Comparison of ENCODE assay signal across 10 mouse cellular contexts in genomic region chr4:149877202-149877601, GRCm38 (mm10).
DNase-seq lines count a peak whose midpoint lies in the region; ATAC-seq and TF ChIP-seq lines count a peak whose summit lies in the region.
"Had no signal": no experiment of that assay in that cellular context is flagged by ENCODE, and none has a peak within 500 bp of the region (broad histone marks: within the 10 kb centered on the region; RNA-seq: fewer than 3 reads in every experiment).

No protein-coding gene starts in this region.

- H3K27me3 ChIP-seq in kidney, embryonic 14.5 days (ENCODE audit: control insufficient read depth, insufficient read depth, low read length): no peaks in the 10 kb centered on the region
- no peaks in the 10 kb centered on the region for H3K27me3 ChIP-seq in hindbrain, embryonic 16.5 days (replicated peaks; ENCODE audit: control insufficient read depth, insufficient read depth, low read length)
- no peaks in the 10 kb centered on the region for H3K27me3 ChIP-seq in neural tube, embryonic 11.5 days (ENCODE audit: control insufficient read depth, insufficient read depth, low read length)
- no peaks in the 10 kb centered on the region for H3K27me3 ChIP-seq in heart, adult 2 months (ENCODE audit: control insufficient read depth, insufficient read depth, low read length)
- H3K27me3 ChIP-seq in heart, embryonic 12.5 days (replicated peaks): peaks cover 14% of the 10 kb centered on the region

- H3K4me2 ChIP-seq in kidney, embryonic 14.5 days (replicated peaks; ENCODE audit: low read depth, low read length): no peak overlapping the region
- no peak overlapping the region for H3K4me2 ChIP-seq in hindbrain, embryonic 16.5 days (ENCODE audit: low read length)
- no peak overlapping the region for H3K4me2 ChIP-seq in neural tube, embryonic 11.5 days (ENCODE audit: low read depth)
- no peak overlapping the region for H3K4me2 ChIP-seq in heart, embryonic 12.5 days

- 41% methylated on average over 3 of the region's 3 CpGs for WGBS in kidney, embryonic 14.5 days
- 23% methylated on average over 3 of the region's 3 CpGs for WGBS in hindbrain, embryonic 16.5 days
- WGBS in neural tube, embryonic 11.5 days: 59% methylated on average over 3 of the region's 3 CpGs
- WGBS in heart, adult 2 months: 70% methylated on average over 3 of the region's 3 CpGs
- WGBS in heart, embryonic 12.5 days: 41% methylated on average over 3 of the region's 3 CpGs

- H3K9me3 ChIP-seq in kidney, embryonic 14.5 days (ENCODE audit: control insufficient read depth, low read length): no peaks in the 10 kb centered on the region
- H3K9me3 ChIP-seq in hindbrain, embryonic 16.5 days (ENCODE audit: control insufficient read depth, low read length): no peaks in the 10 kb centered on the region
- no peaks in the 10 kb centered on the region for H3K9me3 ChIP-seq in neural tube, embryonic 11.5 days (ENCODE audit: control insufficient read depth, low read length)
- no peaks in the 10 kb centered on the region for H3K9me3 ChIP-seq in heart, embryonic 12.5 days (replicated peaks)

- H3K4me1 ChIP-seq in kidney, embryonic 14.5 days (ENCODE audit: control insufficient read depth, insufficient read depth, low read length): peaks cover 38% of the 10 kb centered on the region
- H3K4me1 ChIP-seq in cortical plate, adult 2 months (ENCODE audit: control insufficient read depth, insufficient read depth, low read length): peaks cover 3% of the 10 kb centered on the region; the same call in 1 of the 2 replicates
- peaks cover 19% of the 10 kb centered on the region for H3K4me1 ChIP-seq in hindbrain, embryonic 16.5 days (ENCODE audit: control insufficient read depth, insufficient read depth, low read depth, low read length)
- peaks cover 41% of the 10 kb centered on the region for H3K4me1 ChIP-seq in neural tube, embryonic 11.5 days (ENCODE audit: control insufficient read depth, insufficient read depth, low read length)
- H3K4me1 ChIP-seq in heart, adult 2 months (ENCODE audit: control insufficient read depth, insufficient read depth, low read length): peaks cover 17% of the 10 kb centered on the region
- H3K4me1 ChIP-seq in heart, embryonic 12.5 days (replicated peaks): peaks cover 36% of the 10 kb centered on the region

- H3K36me3 ChIP-seq in kidney, embryonic 14.5 days (ENCODE audit: control insufficient read depth, insufficient read depth, low read length): no peaks in the 10 kb centered on the region
- no peaks in the 10 kb centered on the region for H3K36me3 ChIP-seq in hindbrain, embryonic 16.5 days (ENCODE audit: control insufficient read depth, insufficient read depth, low read length)
- no peaks in the 10 kb centered on the region for H3K36me3 ChIP-seq in neural tube, embryonic 11.5 days (ENCODE audit: control insufficient read depth, insufficient read depth, low read length)
- no peaks in the 10 kb centered on the region for H3K36me3 ChIP-seq in heart, adult 2 months (ENCODE audit: control insufficient read depth, insufficient read depth, low read length)
- H3K36me3 ChIP-seq in heart, embryonic 12.5 days: no peaks in the 10 kb centered on the region

- TF ChIP-seq CTCF in cortical plate, adult 2 months (IDR thresholded peaks at IDR 0.05; ENCODE audit: extremely low read depth, insufficient read depth, low read length): no peak
- TF ChIP-seq CTCF in heart, adult 2 months (IDR thresholded peaks at IDR 0.05): no peak

- TF ChIP-seq POLR2A in cortical plate, adult 2 months (IDR thresholded peaks at IDR 0.05; ENCODE audit: extremely low read depth, insufficient read depth, low read length): no peak
- TF ChIP-seq POLR2A in heart, adult 2 months (IDR thresholded peaks at IDR 0.05; ENCODE audit: insufficient read depth, low read depth, low read length): no peak

- ATAC-seq in kidney, embryonic 14.5 days (ENCODE audit: low FRiP score, low TSS enrichment): 0 out of 2 replicates have a peak, but pooled peaks have one; percentile 22
- no peak for ATAC-seq in hindbrain, embryonic 16.5 days
- no peak for ATAC-seq in neural tube, embryonic 11.5 days (ENCODE audit: insufficient read depth, low FRiP score, low TSS enrichment)
- no peak for ATAC-seq in heart, embryonic 12.5 days (ENCODE audit: insufficient number of reproducible peaks, low FRiP score)

- DNase-seq in kidney, adult 9 months: no peak
- DNase-seq in neural tube, embryonic 11.5 days (ENCODE audit: low spot score): no peak
- no peak for DNase-seq in heart, adult 2 months
- no peak for DNase-seq in T-cell, adult 2 months (ENCODE audit: low spot score)
- DNase-seq: thymus, postnatal 14 days had no signal

- no peak overlapping the region for H3K4me3 ChIP-seq in kidney, embryonic 14.5 days (ENCODE audit: low read length)
- no peak overlapping the region for H3K4me3 ChIP-seq in cortical plate, adult 2 months (ENCODE audit: insufficient read depth, low read length)
- H3K4me3 ChIP-seq in hindbrain, embryonic 16.5 days (ENCODE audit: low read length): no peak overlapping the region
- H3K4me3 ChIP-seq in neural tube, embryonic 11.5 days (ENCODE audit: low read depth, low read length): no peak overlapping the region
- H3K4me3 ChIP-seq in heart, adult 2 months: no peak overlapping the region
- no peak overlapping the region for H3K4me3 ChIP-seq in heart, embryonic 12.5 days
- H3K4me3 ChIP-seq: myocyte had no signal

- intact Hi-C loops in heart, adult 2 months (cut with DNase I): no loop called here

- TF ChIP-seq EP300 in heart, adult 2 months (IDR thresholded peaks at IDR 0.05; ENCODE audit: insufficient read depth, low read depth, low read length): no peak

- no peak overlapping the region for H3K9ac ChIP-seq in kidney, embryonic 14.5 days (ENCODE audit: low read depth, low read length)
- H3K9ac ChIP-seq in hindbrain, embryonic 16.5 days (ENCODE audit: low read depth, low read length): no peak overlapping the region
- H3K9ac ChIP-seq in neural tube, embryonic 11.5 days (ENCODE audit: low read length): peak overlapping the region; percentile 37
- no peak overlapping the region for H3K9ac ChIP-seq in heart, adult 2 months (ENCODE audit: low read depth, low read length)
- H3K9ac ChIP-seq in heart, embryonic 12.5 days: no peak overlapping the region

- H3K79me2 ChIP-seq in heart, adult 2 months (replicated peaks; ENCODE audit: control insufficient read depth, insufficient read depth, low read length): no peaks in the 10 kb centered on the region

- 0 out of 2 replicates have a peak overlapping the region, but pooled peaks have one; percentile 5 for H3K27ac ChIP-seq in kidney, embryonic 14.5 days (ENCODE audit: low read depth, low read length)
- peak overlapping the region; percentile 63; the same call in 1 of the 2 replicates for H3K27ac ChIP-seq in cortical plate, adult 2 months (ENCODE audit: insufficient read depth, low read length)
- H3K27ac ChIP-seq in hindbrain, embryonic 16.5 days (ENCODE audit: low read depth, low read length): peak overlapping the region; percentile 7; the same call in 1 of the 2 replicates
- H3K27ac ChIP-seq in neural tube, embryonic 11.5 days (ENCODE audit: low read depth, low read length): peak overlapping the region; percentile 5; the same call in 1 of the 2 replicates
- no peak overlapping the region for H3K27ac ChIP-seq in heart, adult 2 months
- H3K27ac ChIP-seq in heart, embryonic 12.5 days (ENCODE audit: poor library complexity, severe bottlenecking): no peak overlapping the region

Comparison
In these comparisons a context has a peak if more than half of its experiments do, and no peak if none do; other contexts are left out.
1. H3K27ac ChIP-seq: peak in kidney, embryonic 14.5 days (single experiment), cortical plate, adult 2 months (single experiment), hindbrain, embryonic 16.5 days (single experiment) and neural tube, embryonic 11.5 days (single experiment); none in heart, adult 2 months (single experiment) and heart, embryonic 12.5 days (single experiment).